Mouse (Mus musculus) midbrain, embryonic 12.5 days (tissue): ENCODE results near the gene Tuba4a. TPM values are rescaled to one million over a fixed set of nuclear protein-coding genes. Genes with fewer than 3 reads are reported as not detected.
A peak's percentile ranks its signal among the peaks of the same experiment; 100 is the strongest.

Experiments used
- ATAC-seq: fragments of 200-750 bp; cut with Nextera tagmentation; 2 replicates; pipeline ENCODE4 v1.8.0; 2017; ENCODE audit warnings: low read depth, moderate TSS enrichment, moderate library complexity; ENCODE audit not compliant: low FRiP score
- H3K27ac ChIP-seq: fragments of 300-500 bp; sonication (generic); replicated peaks from 2 replicates; pipeline ENCODE4 v1.5.1; 2016; ENCODE audit warnings: mild to moderate bottlenecking
- H3K27me3 ChIP-seq: fragments of 300-500 bp; sonication (generic); 2 replicates; pipeline ENCODE4 v1.6.1; 2016; ENCODE audit warnings: mild to moderate bottlenecking
- H3K36me3 ChIP-seq: fragments of 300-500 bp; sonication (generic); 2 replicates; pipeline ENCODE4 v1.6.1; 2016
- H3K4me1 ChIP-seq: fragments of 300-500 bp; sonication (generic); 2 replicates; pipeline ENCODE4 v1.6.1; 2016
- H3K4me2 ChIP-seq: fragments of 300-500 bp; sonication (generic); replicated peaks from 2 replicates; pipeline ENCODE4 v1.6.1; 2016; ENCODE audit warnings: mild to moderate bottlenecking, moderate library complexity
- H3K4me3 ChIP-seq: fragments of 300-500 bp; sonication (generic); 2 replicates; pipeline ENCODE4 v1.5.1; 2016; ENCODE audit warnings: mild to moderate bottlenecking
- H3K9ac ChIP-seq: fragments of 300-500 bp; sonication (generic); replicated peaks from 2 replicates; pipeline ENCODE4 v1.6.1; 2016; ENCODE audit warnings: mild to moderate bottlenecking, moderate library complexity
- H3K9me3 ChIP-seq: fragments of 300-500 bp; sonication (generic); 2 replicates; pipeline ENCODE4 v1.6.1; 2016; ENCODE audit warnings: mild to moderate bottlenecking
- WGBS: fragments of 180-500 bp; shearing (Covaris S2); methylation state at CpG from one replicate; pipeline ENCODE4 v1.1.7; 2016; 5-methylcytosine and 5-hydroxymethylcytosine counted together
- polyA plus RNA-seq: library from polyadenylated mRNA; unstranded; fragments of >200 nt; fragmentation: Nextera tagmentation; extraction: Ambion mirVana; gene quantifications from 2 replicates; pipeline ENCODE4 v1.2.1, GENCODE M21; 2016

Tuba4a gene
- polyA plus RNA-seq = 5.9 and 7.6 TPM in 2 replicates

DNA sequence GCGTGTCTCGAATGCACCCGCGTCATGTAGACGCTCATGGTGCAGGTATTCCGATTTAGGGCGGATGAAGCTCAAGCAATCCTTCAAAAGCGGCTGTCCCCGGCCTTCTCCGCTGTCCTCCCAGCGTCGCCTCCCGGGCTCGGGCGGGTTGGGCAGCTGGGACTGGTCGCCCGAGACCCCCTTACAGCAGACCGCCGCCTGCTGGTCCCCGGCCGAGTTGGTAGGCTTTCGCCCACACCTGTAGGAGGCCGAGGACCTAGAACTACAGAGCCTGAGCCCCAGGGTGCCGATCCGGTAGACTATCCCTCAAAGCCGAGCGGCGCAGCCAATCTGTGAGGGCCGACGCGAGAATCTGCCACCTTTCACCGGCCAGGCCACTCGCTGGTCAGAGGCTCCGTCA lies at the start of gene Tuba4a:
TSS of gene Tuba4a (minus strand) at position 335 of the 400 bp plus-strand sequence.
- H3K4me1 ChIP-seq = peaks cover 20% of the 10 kb centered on the region
- peaks cover 15% of the 10 kb centered on the region for H3K36me3 ChIP-seq
- peaks cover 81% of the 10 kb centered on the region for H3K27me3 ChIP-seq
- WGBS = 1% methylated on average over 34 of the region's 34 CpGs
- no peaks in the 10 kb centered on the region for H3K9me3 ChIP-seq
- peak within 1 kb of the TSS; percentile 60 for H3K9ac ChIP-seq
- H3K27ac ChIP-seq = no peak within 1 kb of the TSS
- peak within 1 kb of the TSS; percentile 86 for H3K4me2 ChIP-seq
- ATAC-seq = 0 out of 2 replicates have a peak, but pooled peaks have one; percentile 44
- peak within 1 kb of the TSS; percentile 52 for H3K4me3 ChIP-seq

DNA sequence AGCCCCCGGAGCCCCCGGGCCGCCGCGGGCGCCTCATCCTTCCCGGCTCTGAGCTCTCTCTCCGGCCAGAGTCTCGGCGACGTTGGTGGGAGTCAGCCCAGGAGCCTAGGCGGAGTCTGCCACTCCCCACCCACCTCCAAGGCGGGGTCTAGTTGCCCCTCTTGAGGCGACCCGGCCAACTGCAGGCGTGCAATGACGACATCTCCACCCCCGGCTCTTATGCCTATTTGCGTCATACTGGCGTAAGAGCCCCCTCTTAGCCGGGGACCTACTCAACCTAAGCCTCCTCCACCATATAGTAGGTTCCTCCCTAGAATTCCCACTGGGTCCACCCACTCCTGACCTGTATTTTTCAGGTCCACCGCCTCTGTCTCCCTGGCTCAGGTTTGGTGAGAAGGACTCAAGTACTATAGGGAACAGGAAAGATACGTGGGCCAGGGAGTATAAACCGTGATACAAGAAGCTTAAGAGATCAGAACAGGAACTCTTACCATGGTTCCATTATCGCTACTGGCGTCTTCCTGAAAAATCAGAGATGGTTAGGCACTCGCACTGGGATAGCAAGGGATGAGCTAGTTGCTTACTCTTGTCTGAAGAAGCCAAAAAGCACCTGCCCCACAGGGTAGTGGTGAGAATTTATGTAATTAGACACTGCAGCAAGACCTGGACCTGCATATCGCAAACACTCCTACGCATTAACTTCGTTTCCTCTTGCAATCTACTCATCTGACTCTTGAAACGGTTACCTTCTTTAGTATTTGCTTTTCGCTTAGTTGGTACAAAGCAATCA lies 44.6 kb upstream of the Tuba4a start, which contains the start of gene Ptprn:
TSS of gene Ptprn (minus strand) at position 412 of the 790 bp plus-strand sequence.
- Histone ChIP-seq H3K36me3 (no peaks in the 10 kb centered on the region), H3K27ac (no peak within 1 kb of the TSS), H3K4me1 (peaks cover 14% of the 10 kb centered on the region; the same call in 1 of the 2 replicates), H3K9ac (peak within 1 kb of the TSS; percentile 53), H3K4me3 (peak within 1 kb of the TSS; percentile 50), H3K4me2 (peak within 1 kb of the TSS; percentile 65), H3K27me3 (peaks cover 64% of the 10 kb centered on the region), H3K9me3 (no peaks in the 10 kb centered on the region)
- 11% methylated on average over 32 of the region's 32 CpGs for WGBS
- ATAC-seq = peak; percentile 80

DNA sequence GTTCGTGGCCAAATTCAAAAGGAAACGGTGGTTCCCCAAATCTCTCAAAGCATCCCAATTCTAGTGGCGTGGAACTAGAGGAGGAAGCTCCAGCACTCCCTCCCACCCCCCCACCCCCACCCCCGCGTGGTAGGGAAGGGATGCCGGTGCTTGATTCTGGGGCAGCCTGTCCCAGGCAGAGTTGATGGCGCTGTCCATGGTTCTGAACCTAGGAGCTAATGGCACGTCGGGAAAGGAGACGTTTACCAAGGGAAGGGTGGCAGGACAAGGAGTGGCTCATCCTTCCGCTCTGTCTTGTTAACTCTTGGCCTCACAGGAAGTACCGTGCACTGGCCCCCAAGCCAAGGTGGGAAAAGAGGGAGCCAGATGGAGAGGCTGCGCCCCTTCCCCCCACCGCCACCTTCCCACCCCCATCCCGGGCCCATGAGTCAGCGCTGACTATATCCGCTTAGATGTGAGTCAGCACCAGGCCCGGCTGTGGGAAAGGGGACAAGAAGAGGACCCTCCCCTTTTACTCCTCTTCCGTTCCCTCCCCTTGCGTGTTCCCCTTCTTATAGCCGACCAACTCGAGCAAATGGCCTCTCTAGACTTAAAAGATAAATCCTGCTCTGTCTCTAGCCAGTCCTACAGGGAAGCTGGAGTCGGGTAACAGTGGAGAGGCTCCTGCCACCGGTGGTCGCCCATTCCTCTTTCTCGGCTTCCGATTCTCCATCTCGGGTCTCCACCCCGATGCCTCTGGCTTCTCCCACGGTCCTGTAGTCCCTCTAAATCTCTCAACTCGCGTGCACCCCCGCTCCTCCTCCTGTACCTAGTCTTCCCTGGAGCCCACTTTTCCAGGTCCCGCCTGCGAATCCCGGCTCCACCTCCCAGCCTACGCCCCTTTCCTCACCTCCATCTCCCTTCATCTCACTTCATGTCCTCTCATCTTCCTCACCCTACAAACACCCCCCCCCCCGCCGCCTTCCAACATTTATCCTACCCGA lies 43.6 kb upstream of the Tuba4a start:
- Histone ChIP-seq H3K9ac (peak overlapping the region; percentile 53), H3K4me2 (peak overlapping the region; percentile 65), H3K27me3 (peaks cover 58% of the 10 kb centered on the region), H3K4me1 (peaks cover 14% of the 10 kb centered on the region; the same call in 1 of the 2 replicates), H3K27ac (no peak overlapping the region), H3K36me3 (no peaks in the 10 kb centered on the region), H3K9me3 (no peaks in the 10 kb centered on the region), H3K4me3 (peak overlapping the region; percentile 50)
- peak; percentile 54 for ATAC-seq
- 2% methylated on average over 39 of the region's 40 CpGs for WGBS

DNA sequence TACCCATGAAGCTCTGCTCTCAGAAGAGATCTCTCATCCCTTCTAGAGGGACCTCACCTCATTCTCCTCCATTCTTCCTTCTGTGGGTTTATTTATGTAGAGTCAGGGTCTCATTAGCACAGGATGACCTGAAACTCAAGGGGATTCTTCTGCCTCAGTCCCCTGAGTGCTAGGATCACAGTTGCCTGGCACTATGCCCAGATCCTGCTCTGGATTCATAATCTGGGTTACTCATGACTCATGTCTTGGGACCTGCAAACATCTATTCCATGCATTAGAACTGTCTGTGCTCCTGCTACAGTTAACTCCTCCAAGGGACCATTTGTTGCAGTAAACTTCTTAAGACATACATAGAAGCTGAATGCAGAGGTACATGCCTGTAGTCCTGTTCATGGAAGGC lies 41.6 kb upstream of the Tuba4a start:
- H3K4me3 ChIP-seq = no peak overlapping the region
- H3K4me2 ChIP-seq = no peak overlapping the region
- H3K9ac ChIP-seq = no peak overlapping the region
- peaks cover 14% of the 10 kb centered on the region; the same call in 1 of the 2 replicates for H3K4me1 ChIP-seq
- peaks cover 64% of the 10 kb centered on the region for H3K27me3 ChIP-seq
- no peak for ATAC-seq
- H3K27ac ChIP-seq = no peak overlapping the region
- H3K36me3 ChIP-seq = 0 out of 2 replicates have a peak, but pooled peaks cover 5% of the 10 kb centered on the region
- no peaks in the 10 kb centered on the region for H3K9me3 ChIP-seq

DNA sequence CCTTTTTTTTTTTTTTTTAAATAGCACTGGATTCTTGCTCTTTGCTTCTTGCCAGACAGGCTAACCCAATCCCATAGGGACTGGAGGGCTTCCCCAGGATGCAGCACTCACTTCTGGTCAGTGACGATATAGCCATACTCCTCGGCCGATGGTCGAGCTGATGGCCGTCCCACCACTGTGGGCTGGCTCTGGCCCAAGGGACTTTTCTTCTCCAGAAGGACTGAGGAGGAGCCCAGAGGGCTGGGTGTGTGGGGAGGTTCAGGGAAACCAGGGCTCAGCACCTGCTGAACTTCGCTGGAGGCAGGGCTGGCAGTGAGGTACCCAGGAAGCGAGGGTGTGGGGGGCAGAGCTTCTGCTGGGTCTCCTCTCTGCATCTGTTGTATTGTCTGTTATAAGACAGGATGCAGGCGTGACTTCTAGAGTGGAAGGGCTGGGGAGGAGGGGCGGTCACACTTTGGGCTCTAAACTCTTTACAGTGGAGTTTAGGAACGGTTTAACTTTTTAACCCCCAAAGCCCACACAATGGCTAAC lies 35.9 kb upstream of the Tuba4a start:
- Histone ChIP-seq H3K27me3 (peaks cover 22% of the 10 kb centered on the region), H3K27ac (no peak overlapping the region), H3K9ac (no peak overlapping the region), H3K36me3 (0 out of 2 replicates have a peak, but pooled peaks cover 5% of the 10 kb centered on the region), H3K4me2 (no peak overlapping the region), H3K4me3 (no peak overlapping the region), H3K9me3 (no peaks in the 10 kb centered on the region), H3K4me1 (peaks cover 12% of the 10 kb centered on the region)
- 72% methylated on average over 10 of the region's 10 CpGs for WGBS
- ATAC-seq = no peak

DNA sequence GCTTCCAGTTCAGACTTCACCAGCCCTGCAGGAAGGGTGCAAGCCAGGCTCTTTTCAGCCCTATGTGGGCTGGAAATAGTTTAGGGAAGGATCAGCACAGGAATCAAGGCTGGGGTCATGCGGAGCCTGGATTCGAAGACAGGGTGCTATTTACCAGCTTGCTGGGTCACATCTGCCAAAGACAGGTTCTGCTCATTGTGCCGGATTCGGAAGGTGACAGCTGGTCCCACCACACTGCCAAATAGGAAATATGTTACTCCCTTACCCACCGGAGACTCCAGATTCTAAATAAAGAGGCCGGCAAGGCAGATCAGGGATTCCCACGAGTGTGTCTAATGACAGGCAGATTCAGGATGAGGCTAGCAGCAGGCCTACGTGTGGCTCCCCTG lies 35.0 kb upstream of the Tuba4a start:
- Histone ChIP-seq H3K27me3 (peaks cover 16% of the 10 kb centered on the region), H3K4me2 (no peak overlapping the region), H3K27ac (no peak overlapping the region), H3K36me3 (0 out of 2 replicates have a peak, but pooled peaks cover 5% of the 10 kb centered on the region), H3K4me3 (no peak overlapping the region), H3K4me1 (peaks cover 12% of the 10 kb centered on the region), H3K9ac (no peak overlapping the region), H3K9me3 (no peaks in the 10 kb centered on the region)
- 71% methylated on average over 8 of the region's 8 CpGs for WGBS
- no peak for ATAC-seq

DNA sequence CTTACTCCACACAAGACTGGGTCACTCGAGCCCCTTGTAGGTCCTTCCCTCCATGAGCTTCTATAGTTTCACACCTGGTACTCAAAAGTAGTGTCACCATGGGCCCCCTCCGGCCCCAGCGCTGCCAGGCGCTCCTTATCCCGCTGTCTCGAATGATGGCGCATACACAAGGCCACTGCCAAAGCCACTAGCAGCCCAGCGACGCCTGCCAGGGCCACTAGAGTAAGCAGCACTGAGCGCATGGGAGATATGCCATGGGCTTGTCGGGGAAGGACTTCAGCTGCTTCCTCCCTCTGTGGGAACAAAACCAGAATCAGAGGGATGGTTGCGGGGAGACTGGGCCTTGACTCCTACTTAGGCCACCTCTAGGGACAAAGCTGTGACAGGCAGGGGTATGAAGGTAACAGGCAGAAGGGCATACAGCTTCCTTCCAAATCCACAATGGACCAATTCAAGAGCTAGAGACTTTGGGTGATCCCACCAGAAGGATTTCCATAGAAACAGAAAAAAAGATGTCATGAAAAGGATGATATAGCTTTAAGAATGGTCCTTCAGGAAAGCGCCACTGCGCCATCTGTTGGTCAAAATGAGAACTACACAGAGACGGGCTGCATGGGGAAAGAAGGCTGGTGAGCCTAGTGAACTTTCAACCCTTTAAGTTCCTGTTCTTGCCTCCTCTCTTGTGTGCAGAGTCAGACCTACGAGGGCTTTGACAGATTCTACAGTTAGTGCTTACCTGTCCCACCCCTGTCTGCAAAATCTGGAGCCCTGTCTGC lies 34.4 kb upstream of the Tuba4a start:
- no peak overlapping the region for H3K4me2 ChIP-seq
- WGBS = 67% methylated on average over 16 of the region's 16 CpGs
- 0 out of 2 replicates have a peak, but pooled peaks cover 5% of the 10 kb centered on the region for H3K36me3 ChIP-seq
- no peak overlapping the region for H3K9ac ChIP-seq
- no peak for ATAC-seq
- no peak overlapping the region for H3K27ac ChIP-seq
- no peak overlapping the region for H3K4me3 ChIP-seq
- H3K9me3 ChIP-seq = no peaks in the 10 kb centered on the region
- peaks cover 12% of the 10 kb centered on the region for H3K4me1 ChIP-seq
- H3K27me3 ChIP-seq = peaks cover 16% of the 10 kb centered on the region

DNA sequence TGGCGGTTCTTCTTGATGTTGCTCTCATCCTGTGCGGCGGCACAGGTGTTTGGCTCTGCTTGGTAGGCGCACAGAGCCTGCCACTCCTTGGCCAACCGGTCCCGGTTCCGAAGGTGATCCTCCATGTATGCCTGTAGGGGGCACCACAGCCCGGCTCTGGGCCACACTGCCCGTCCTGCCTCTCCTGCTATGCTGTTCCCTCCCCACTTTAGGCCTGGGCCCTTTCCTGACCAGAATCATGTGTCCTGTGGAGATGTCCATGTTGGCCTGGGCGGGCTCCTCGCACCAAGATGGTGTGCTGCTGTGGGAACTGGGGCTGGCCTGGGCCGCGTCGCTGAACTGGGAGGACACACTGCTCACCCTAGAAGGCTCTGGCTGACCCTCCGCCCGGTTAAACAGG lies 33.4 kb upstream of the Tuba4a start:
- no peak for ATAC-seq
- Histone ChIP-seq H3K27me3 (peaks cover 13% of the 10 kb centered on the region), H3K9ac (no peak overlapping the region), H3K4me2 (no peak overlapping the region), H3K9me3 (no peaks in the 10 kb centered on the region), H3K27ac (no peak overlapping the region), H3K4me1 (peaks cover 12% of the 10 kb centered on the region), H3K4me3 (no peak overlapping the region), H3K36me3 (0 out of 2 replicates have a peak, but pooled peaks cover 5% of the 10 kb centered on the region)
- 77% methylated on average over 16 of the region's 16 CpGs for WGBS

DNA sequence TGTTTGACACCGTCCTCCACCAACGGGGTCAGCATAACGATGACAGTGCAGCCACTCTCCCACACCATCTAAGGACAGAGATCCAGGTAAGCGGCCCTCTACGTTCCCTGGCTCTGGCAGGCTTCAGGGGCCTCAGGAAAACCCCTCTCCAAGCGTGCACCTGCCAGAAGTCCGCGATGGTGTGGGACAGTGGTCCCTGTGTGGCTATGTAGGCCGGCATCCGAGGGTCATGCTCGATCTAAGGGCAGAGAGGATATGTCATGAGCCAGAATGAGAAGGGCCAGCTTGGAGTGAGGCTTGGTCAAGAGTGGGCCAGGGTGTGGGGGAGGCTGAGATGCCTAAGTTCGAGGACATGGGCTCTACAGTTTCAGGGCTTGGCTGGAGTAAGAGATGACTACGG lies 32.6 kb upstream of the Tuba4a start:
- H3K4me1 ChIP-seq = peaks cover 12% of the 10 kb centered on the region

DNA sequence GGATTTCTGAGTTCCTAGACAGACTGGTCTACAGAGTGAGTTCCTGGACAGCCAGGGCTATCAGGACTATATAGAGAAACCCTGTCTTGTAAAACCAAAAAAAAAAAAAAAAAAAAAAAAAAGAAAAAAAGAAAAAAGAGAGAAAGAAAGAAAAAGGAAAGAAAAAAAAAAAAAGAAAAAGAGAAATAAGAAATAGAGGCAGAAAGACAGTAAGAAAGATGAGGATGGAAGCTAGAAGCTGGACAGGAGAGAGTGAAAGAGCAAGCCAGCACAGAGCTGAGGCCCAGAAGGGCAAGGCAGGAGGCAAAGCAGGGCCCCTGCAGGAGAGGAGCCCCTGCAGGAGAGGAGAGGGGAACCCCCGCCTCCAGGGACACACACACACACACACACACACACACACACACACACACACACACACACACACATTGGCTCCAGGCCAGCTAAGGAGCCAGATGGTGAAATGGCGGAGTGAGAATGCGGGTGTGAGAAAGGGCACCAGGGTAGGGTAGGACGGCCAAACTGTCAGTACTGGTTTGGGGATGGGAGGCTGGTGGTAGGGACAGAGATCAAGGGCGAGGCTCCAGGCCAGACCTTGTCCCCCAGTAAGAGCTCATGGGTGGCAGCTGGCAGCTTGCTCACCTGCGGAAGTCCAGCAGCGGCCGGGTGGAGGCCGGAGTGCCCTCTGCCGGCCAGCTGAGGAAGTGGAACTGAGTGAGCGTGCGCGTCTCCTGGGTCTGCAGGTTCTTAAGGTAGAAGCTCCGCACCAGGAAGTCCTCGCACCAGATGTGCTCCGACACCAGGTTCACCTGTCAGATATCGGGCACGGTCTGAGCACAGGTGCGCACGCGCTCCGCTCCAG lies 31.7 kb upstream of the Tuba4a start:
- peak; percentile 48; the same call in 1 of the 2 replicates for ATAC-seq
- H3K36me3 ChIP-seq = no peaks in the 10 kb centered on the region
- WGBS = 4% methylated on average over 21 of the region's 22 CpGs
- H3K4me1 ChIP-seq = peaks cover 12% of the 10 kb centered on the region
- peaks cover 9% of the 10 kb centered on the region for H3K27me3 ChIP-seq
- no peak overlapping the region for H3K9ac ChIP-seq
- no peaks in the 10 kb centered on the region for H3K9me3 ChIP-seq
- H3K27ac ChIP-seq = no peak overlapping the region
- peak overlapping the region; percentile 45 for H3K4me2 ChIP-seq
- peak overlapping the region; percentile 15; the same call in 1 of the 2 replicates for H3K4me3 ChIP-seq

More for the DNA sequence above, 32.6 kb upstream of the Tuba4a start:
- Histone ChIP-seq H3K4me3 (no peak overlapping the region), H3K4me2 (no peak overlapping the region), H3K27ac (no peak overlapping the region), H3K9me3 (no peaks in the 10 kb centered on the region), H3K27me3 (peaks cover 12% of the 10 kb centered on the region), H3K9ac (no peak overlapping the region), H3K36me3 (no peaks in the 10 kb centered on the region)
- no peak for ATAC-seq
- WGBS = 70% methylated on average over 13 of the region's 13 CpGs
